Mouse (Mus musculus) neural tube, embryonic 14.5 days (tissue): Measurements from ENCODE around the gene Dlx6. TPM values are rescaled to one million over a fixed set of nuclear protein-coding genes. Genes with fewer than 3 reads are reported as not detected.

ENCODE experiments used
- ATAC-seq: fragments of 200-750 bp; cut with Nextera tagmentation; 2 replicates; pipeline ENCODE4 v1.8.0; 2017; ENCODE audit warnings: low read depth, mild to moderate bottlenecking, moderate TSS enrichment, moderate library complexity
- H3K27ac ChIP-seq: fragments of 300-500 bp; sonication (generic); 2 replicates; pipeline ENCODE4 v1.5.1; 2014; ENCODE audit warnings: low read depth, mild to moderate bottlenecking, control low read depth, low read length, moderate library complexity, mixed read lengths
- H3K27me3 ChIP-seq: fragments of 300-500 bp; sonication (generic); 2 replicates; pipeline ENCODE4 v1.6.1; 2014; ENCODE audit warnings: low read length; ENCODE audit not compliant: control insufficient read depth, insufficient read depth
- H3K36me3 ChIP-seq: fragments of 300-500 bp; sonication (generic); 2 replicates; pipeline ENCODE4 v1.6.1; 2014; ENCODE audit warnings: low read length, mixed read lengths; ENCODE audit not compliant: control insufficient read depth, insufficient read depth
- H3K4me1 ChIP-seq: fragments of 300-500 bp; sonication (generic); 2 replicates; pipeline ENCODE4 v1.6.1; 2014; ENCODE audit warnings: low read length; ENCODE audit not compliant: control insufficient read depth, insufficient read depth
- H3K4me2 ChIP-seq: fragments of 300-500 bp; sonication (generic); 2 replicates; pipeline ENCODE4 v1.6.1; 2014; ENCODE audit warnings: mild to moderate bottlenecking, low read depth, low read length, control low read depth
- H3K4me3 ChIP-seq: fragments of 300-500 bp; sonication (generic); 2 replicates; pipeline ENCODE4 v1.5.1; 2014; ENCODE audit warnings: low read depth, low read length, control low read depth, mixed read lengths
- H3K9ac ChIP-seq: fragments of 300-500 bp; sonication (generic); replicated peaks from 2 replicates; pipeline ENCODE4 v1.6.1; 2014; ENCODE audit warnings: low read depth, mild to moderate bottlenecking, control low read depth, low read length, mixed read lengths
- H3K9me3 ChIP-seq: fragments of 300-500 bp; sonication (generic); 2 replicates; pipeline ENCODE4 v1.6.1; 2016; ENCODE audit warnings: low read length; ENCODE audit not compliant: control insufficient read depth
- WGBS: fragments of 180-500 bp; shearing (Covaris S2); extraction: QIAGEN DNeasy Blood & Tissue Kit; methylation state at CpG from one replicate; pipeline ENCODE4 v1.1.7; 2014; 5-methylcytosine and 5-hydroxymethylcytosine counted together
- polyA plus RNA-seq: library from polyadenylated mRNA; unstranded; fragments of >200 nt; fragmentation: Nextera tagmentation; extraction: Ambion mirVana; gene quantifications from 2 replicates; pipeline ENCODE4 v1.2.1, GENCODE M21; 2014

Gene Dlx6
- polyA plus RNA-seq, 1 experiment from 2014 or later: not detected

- ATAC-seq: no peak
Observed at GRCm38 (mm10) chr6:6890047-6890446, 26.9 kb downstream of the Dlx6 start.

GRCm38 (mm10) chr6:6909586-6909985 is 46.5 kb downstream of the Dlx6 start:
- WGBS: 70% methylated on average over 8 of the region's 8 CpGs
- H3K4me1 ChIP-seq: no peaks in the 10 kb centered on the region
- H3K4me3 ChIP-seq: no peak overlapping the region
- H3K36me3 ChIP-seq: no peaks in the 10 kb centered on the region
- H3K27me3 ChIP-seq: no peaks in the 10 kb centered on the region
- no peak for ATAC-seq
- no peaks in the 10 kb centered on the region for H3K9me3 ChIP-seq
- H3K9ac ChIP-seq: no peak overlapping the region
- H3K27ac ChIP-seq: no peak overlapping the region
- H3K4me2 ChIP-seq: no peak overlapping the region

More at GRCm38 (mm10) chr6:6890047-6890446, 26.9 kb downstream of the Dlx6 start:
- H3K4me3 ChIP-seq: no peak overlapping the region
- WGBS: 70% methylated on average over 6 of the region's 6 CpGs
- no peak overlapping the region for H3K4me2 ChIP-seq
- H3K9me3 ChIP-seq: no peaks in the 10 kb centered on the region
- no peaks in the 10 kb centered on the region for H3K36me3 ChIP-seq
- no peak overlapping the region for H3K9ac ChIP-seq
- no peaks in the 10 kb centered on the region for H3K27me3 ChIP-seq
- no peaks in the 10 kb centered on the region for H3K4me1 ChIP-seq
- H3K27ac ChIP-seq: no peak overlapping the region

GRCm38 (mm10) chr6:6914304-6914703 is 51.2 kb downstream of the Dlx6 start:
- WGBS: 96% methylated on average over 1 of the region's 1 CpGs
- H3K4me2 ChIP-seq: no peak overlapping the region
- no peaks in the 10 kb centered on the region for H3K27me3 ChIP-seq
- no peaks in the 10 kb centered on the region for H3K36me3 ChIP-seq
- H3K4me1 ChIP-seq: no peaks in the 10 kb centered on the region
- H3K4me3 ChIP-seq: no peak overlapping the region
- no peak overlapping the region for H3K27ac ChIP-seq
- no peak overlapping the region for H3K9ac ChIP-seq
- no peak for ATAC-seq
- no peaks in the 10 kb centered on the region for H3K9me3 ChIP-seq

GRCm38 (mm10) chr6:6914849-6915525 is 51.9 kb downstream of the Dlx6 start:
- 40% methylated on average over 5 of the region's 5 CpGs for WGBS
- Histone ChIP-seq H3K27ac (no peak overlapping the region), H3K36me3 (no peaks in the 10 kb centered on the region), H3K4me2 (no peak overlapping the region), H3K27me3 (no peaks in the 10 kb centered on the region), H3K9me3 (no peaks in the 10 kb centered on the region), H3K4me1 (no peaks in the 10 kb centered on the region), H3K9ac (no peak overlapping the region), H3K4me3 (no peak overlapping the region)
- peak; percentile 81 for ATAC-seq

GRCm38 (mm10) chr6:6915526-6915915 is 52.4 kb downstream of the Dlx6 start:
- Histone ChIP-seq H3K4me1 (no peaks in the 10 kb centered on the region), H3K4me3 (no peak overlapping the region), H3K9ac (no peak overlapping the region), H3K9me3 (no peaks in the 10 kb centered on the region), H3K27me3 (no peaks in the 10 kb centered on the region), H3K36me3 (no peaks in the 10 kb centered on the region), H3K27ac (no peak overlapping the region), H3K4me2 (no peak overlapping the region)
- WGBS: 62% methylated on average over 9 of the region's 9 CpGs
- ATAC-seq: no peak

- WGBS: 92% methylated on average over 4 of the region's 4 CpGs
- no peak for ATAC-seq
- H3K9ac ChIP-seq: no peak overlapping the region
Observed at GRCm38 (mm10) chr6:6917334-6917733, 54.2 kb downstream of the Dlx6 start.

More at GRCm38 (mm10) chr6:6917334-6917733, 54.2 kb downstream of the Dlx6 start:
- Histone ChIP-seq H3K4me3 (no peak overlapping the region), H3K27ac (no peak overlapping the region), H3K4me2 (no peak overlapping the region), H3K4me1 (no peaks in the 10 kb centered on the region), H3K36me3 (no peaks in the 10 kb centered on the region), H3K9me3 (no peaks in the 10 kb centered on the region), H3K27me3 (no peaks in the 10 kb centered on the region)

Other genes with a start within 250 kb of the Dlx6 start
- gene Dlx5, start 18.8 kb downstream of the Dlx6 start, polyA plus RNA-seq: not detected in 2 replicates
- gene Sdhaf3, start 92.7 kb downstream of the Dlx6 start, polyA plus RNA-seq: 8.3 TPM in 2 replicates